Mouse (Mus musculus) megakaryocyte, adult 5-6 weeks (primary cell): ENCODE results near the gene Pes1. TPM values are rescaled to one million over a fixed set of nuclear protein-coding genes. Genes with fewer than 3 reads are reported as not detected.
"Not testable (repeated sequence)": the region's sequence is repeated elsewhere in the genome, so short reads cannot be mapped to it uniquely, and the experiment has no call there.

ENCODE experiments used
- ATAC-seq: 2 replicates; pipeline ENCODE4 v1.8.0; 2016; ENCODE audit warnings: mild to moderate bottlenecking, inconsistent platforms; ENCODE audit not compliant: poor library complexity, severe bottlenecking
- total RNA-seq, 2 experiments: library from RNA; stranded (forward) in 1 of 2; stranded (reverse) in 1 of 2; fragments of 153-499, 151-499 nt in 1 of 2; fragments of 221-1000, 200-1000 nt in 1 of 2; gene quantifications; 2 replicates each; pipeline versions ENCODE4 v1.2.3 to v1.2.4; 2015 to 2017

Gene Pes1
- total RNA-seq, 2 experiments from 2014 or later, result 28.5 to 60.7 TPM

- no peak for ATAC-seq
Measured at GRCm38 (mm10) chr11:4005220-4005805, 41.5 kb downstream of the Pes1 start.

GRCm38 (mm10) chr11:4006462-4006861 lies 42.7 kb downstream of the Pes1 start:
- no peak for ATAC-seq

- ATAC-seq, result no peak
Measured at GRCm38 (mm10) chr11:4012616-4013015, 48.8 kb downstream of the Pes1 start.

GRCm38 (mm10) chr11:4015796-4016195 lies 52.0 kb downstream of the Pes1 start:
- ATAC-seq, result not testable (repeated sequence)

GRCm38 (mm10) chr11:4022111-4022510 lies 58.3 kb downstream of the Pes1 start:
- ATAC-seq, result not testable (repeated sequence)

GRCm38 (mm10) chr11:4023321-4023720 lies 59.5 kb downstream of the Pes1 start:
- no peak for ATAC-seq

GRCm38 (mm10) chr11:4027066-4027465 lies 63.3 kb downstream of the Pes1 start:
- ATAC-seq, result no peak

- ATAC-seq, result no peak
Measured at GRCm38 (mm10) chr11:4027561-4028334, 64.0 kb downstream of the Pes1 start.

- ATAC-seq, result no peak
Measured at GRCm38 (mm10) chr11:4029343-4029742, 65.6 kb downstream of the Pes1 start.

Other genes starting within 250 kb of the Pes1 start
- 0.25 TPM in 1 of 2 replicates, not detected in the other for gene Osbp2, start 100.1 kb upstream of the Pes1 start, total RNA-seq (2015)
- gene Osbp2, start 100.1 kb upstream of the Pes1 start, total RNA-seq (2017), result not detected in 2 replicates
- 0.09 TPM in 1 of 2 replicates, not detected in the other for gene 4921536K21Rik, start 68.9 kb upstream of the Pes1 start, total RNA-seq (2015)
- 0.15 TPM in 1 of 2 replicates, not detected in the other for gene 4921536K21Rik, start 68.9 kb upstream of the Pes1 start, total RNA-seq (2017)
- gene Dusp18, start 68.7 kb upstream of the Pes1 start, total RNA-seq (2015), result 0.41 and 0.49 TPM in 2 replicates
- 0.08 and 0.44 TPM in 2 replicates for gene Dusp18, start 68.7 kb upstream of the Pes1 start, total RNA-seq (2017)
- 4.0 and 4.1 TPM in 2 replicates for gene Slc35e4, start 49.3 kb upstream of the Pes1 start, total RNA-seq (2015)
- 7.4 and 7.9 TPM in 2 replicates for gene Slc35e4, start 49.3 kb upstream of the Pes1 start, total RNA-seq (2017)
- gene Tcn2, start 31.8 kb upstream of the Pes1 start, total RNA-seq (2015), result 108 and 109 TPM in 2 replicates
- gene Tcn2, start 31.8 kb upstream of the Pes1 start, total RNA-seq (2017), result 57.0 and 66.9 TPM in 2 replicates
- gene 4930556J24Rik, start 12.8 kb downstream of the Pes1 start, total RNA-seq (2015), result not detected in 2 replicates
- gene 4930556J24Rik, start 12.8 kb downstream of the Pes1 start, total RNA-seq (2017), result not detected in 2 replicates
- 0.22 TPM in 1 of 2 replicates, not detected in the other for gene Gal3st1, start 19.7 kb downstream of the Pes1 start, total RNA-seq (2015)
- not detected in 2 replicates for gene Gal3st1, start 19.7 kb downstream of the Pes1 start, total RNA-seq (2017)
- gene Sec14l4, start 67.5 kb downstream of the Pes1 start, total RNA-seq (2015), result not detected in 2 replicates
- not detected in 2 replicates for gene Sec14l4, start 67.5 kb downstream of the Pes1 start, total RNA-seq (2017)
- gene Sec14l3, start 100.9 kb downstream of the Pes1 start, total RNA-seq (2015), result not detected in 2 replicates
- not detected in 2 replicates for gene Sec14l3, start 100.9 kb downstream of the Pes1 start, total RNA-seq (2017)
- 1.1 and 2.6 TPM in 2 replicates for gene Mtfp1, start 131.5 kb downstream of the Pes1 start, total RNA-seq (2015)
- 1.3 and 1.8 TPM in 2 replicates for gene Mtfp1, start 131.5 kb downstream of the Pes1 start, total RNA-seq (2017)
- 0.27 and 0.82 TPM in 2 replicates for gene Sec14l2, start 159.4 kb downstream of the Pes1 start, total RNA-seq (2015)
- 0.81 and 3.9 TPM in 2 replicates for gene Sec14l2, start 159.4 kb downstream of the Pes1 start, total RNA-seq (2017)
- 6.3 and 7.7 TPM in 2 replicates for gene Rnf215, start 171.2 kb downstream of the Pes1 start, total RNA-seq (2015)
- 12.8 and 14.8 TPM in 2 replicates for gene Rnf215, start 171.2 kb downstream of the Pes1 start, total RNA-seq (2017)
- gene Ccdc157, start 196.3 kb downstream of the Pes1 start, total RNA-seq (2015), result 1.1 TPM in 1 of 2 replicates, not detected in the other
- 0.44 and 1.3 TPM in 2 replicates for gene Ccdc157, start 196.3 kb downstream of the Pes1 start, total RNA-seq (2017)
- gene Sf3a1, start 196.4 kb downstream of the Pes1 start, total RNA-seq (2015), result 42.2 and 42.4 TPM in 2 replicates
- gene Sf3a1, start 196.4 kb downstream of the Pes1 start, total RNA-seq (2017), result 24.8 and 28.9 TPM in 2 replicates
- gene Tbc1d10a, start 222.8 kb downstream of the Pes1 start, total RNA-seq (2015), result 2.5 and 3.8 TPM in 2 replicates
- gene Tbc1d10a, start 222.8 kb downstream of the Pes1 start, total RNA-seq (2017), result 5.5 and 8.3 TPM in 2 replicates